10 mouse cellular contexts compared by ENCODE assay signal in genomic region chr5:104115890-104116289, GRCm38 (mm10). TPM values are rescaled to one million over a fixed set of nuclear protein-coding genes. Genes with fewer than 3 reads are reported as not detected.
DNase-seq lines count a peak whose midpoint lies in the region; ATAC-seq lines count a peak whose summit lies in the region.
"Had no signal": no experiment of that assay in that cellular context is flagged by ENCODE, and none has a peak within 500 bp of the region (broad histone marks: within the 10 kb centered on the region; RNA-seq: fewer than 3 reads in every experiment).

No protein-coding gene starts in this region.

- no peaks in the 10 kb centered on the region for H3K9me3 ChIP-seq in midbrain, embryonic 16.5 days (replicated peaks; ENCODE audit: control insufficient read depth, low read length, poor library complexity, severe bottlenecking)
- H3K9me3 ChIP-seq in midbrain, embryonic 13.5 days, result no peaks in the 10 kb centered on the region
- H3K9me3 ChIP-seq in kidney, embryonic 16.5 days (ENCODE audit: low read length), result no peaks in the 10 kb centered on the region
- no peaks in the 10 kb centered on the region for H3K9me3 ChIP-seq in stomach, embryonic 15.5 days
- H3K9me3 ChIP-seq: limb, embryonic 12.5 days had no signal

- H3K9ac ChIP-seq in midbrain, embryonic 16.5 days (ENCODE audit: low read depth, low read length), result no peak overlapping the region
- no peak overlapping the region for H3K9ac ChIP-seq in midbrain, embryonic 13.5 days (replicated peaks)
- no peak overlapping the region for H3K9ac ChIP-seq in kidney, embryonic 16.5 days (replicated peaks; ENCODE audit: low read length)
- H3K9ac ChIP-seq in stomach, embryonic 15.5 days, result no peak overlapping the region
- H3K9ac ChIP-seq: limb, embryonic 12.5 days had no signal

- no peak for ATAC-seq in midbrain, embryonic 16.5 days
- no peak for ATAC-seq in midbrain, embryonic 13.5 days
- no peak for ATAC-seq in kidney, embryonic 16.5 days (ENCODE audit: low FRiP score, low TSS enrichment)
- no peak for ATAC-seq in stomach, embryonic 15.5 days (ENCODE audit: insufficient read depth, low FRiP score, low read depth)
- no peak for ATAC-seq in monocyte, adult 5-6 weeks (replicated peaks; ENCODE audit: insufficient number of reproducible peaks, low FRiP score, low TSS enrichment, poor library complexity, severe bottlenecking)

- H3K4me2 ChIP-seq in midbrain, embryonic 16.5 days (ENCODE audit: low read length), result no peak overlapping the region
- H3K4me2 ChIP-seq in midbrain, embryonic 13.5 days (replicated peaks), result no peak overlapping the region
- no peak overlapping the region for H3K4me2 ChIP-seq in kidney, embryonic 16.5 days (replicated peaks; ENCODE audit: low read depth, low read length)
- no peak overlapping the region for H3K4me2 ChIP-seq in stomach, embryonic 15.5 days
- H3K4me2 ChIP-seq: limb, embryonic 12.5 days had no signal

- no peaks in the 10 kb centered on the region for H3K36me3 ChIP-seq in midbrain, embryonic 16.5 days (ENCODE audit: control insufficient read depth, insufficient read depth, low read length)
- H3K36me3 ChIP-seq in midbrain, embryonic 13.5 days, result no peaks in the 10 kb centered on the region
- no peaks in the 10 kb centered on the region for H3K36me3 ChIP-seq in kidney, embryonic 16.5 days (ENCODE audit: insufficient read depth, low read length)
- H3K36me3 ChIP-seq in stomach, embryonic 15.5 days, result no peaks in the 10 kb centered on the region
- H3K36me3 ChIP-seq: limb, embryonic 12.5 days had no signal

- peaks cover 23% of the 10 kb centered on the region for H3K4me1 ChIP-seq in midbrain, embryonic 16.5 days (ENCODE audit: control insufficient read depth, insufficient read depth, low read length)
- H3K4me1 ChIP-seq in midbrain, embryonic 13.5 days (replicated peaks), result peaks cover 40% of the 10 kb centered on the region
- H3K4me1 ChIP-seq in kidney, embryonic 16.5 days (ENCODE audit: insufficient read depth, low read length), result peaks cover 33% of the 10 kb centered on the region
- H3K4me1 ChIP-seq in stomach, embryonic 15.5 days, result peaks cover 11% of the 10 kb centered on the region

- 0 out of 2 replicates have a peak overlapping the region, but pooled peaks have one; percentile 5 for H3K27ac ChIP-seq in midbrain, embryonic 16.5 days (ENCODE audit: low read length)
- H3K27ac ChIP-seq in midbrain, embryonic 13.5 days, result no peak overlapping the region
- peak overlapping the region; percentile 61; the same call in 1 of the 2 replicates for H3K27ac ChIP-seq in kidney, embryonic 16.5 days (ENCODE audit: low read length)
- peak overlapping the region; percentile 60; the same call in 1 of the 2 replicates for H3K27ac ChIP-seq in stomach, embryonic 15.5 days
- H3K27ac ChIP-seq: limb, embryonic 12.5 days had no signal

- DNase-seq in gastrocnemius, postnatal 25 days, result peak; percentile 17
- no peak for DNase-seq in gastrocnemius, postnatal 10 days
- DNase-seq in embryo, embryonic 10.5 days (ENCODE audit: low spot score), result no peak
- DNase-seq: cerebellum, adult 9-10 months had no signal

- no peaks in the 10 kb centered on the region for H3K27me3 ChIP-seq in midbrain, embryonic 16.5 days (ENCODE audit: control insufficient read depth, insufficient read depth, low read depth, low read length)
- H3K27me3 ChIP-seq in midbrain, embryonic 13.5 days, result peaks cover 30% of the 10 kb centered on the region
- H3K27me3 ChIP-seq in kidney, embryonic 16.5 days (ENCODE audit: insufficient read depth, low read length), result no peaks in the 10 kb centered on the region
- no peaks in the 10 kb centered on the region for H3K27me3 ChIP-seq in stomach, embryonic 15.5 days (replicated peaks)
- H3K27me3 ChIP-seq: limb, embryonic 12.5 days had no signal

- no peak overlapping the region for H3K4me3 ChIP-seq in midbrain, embryonic 16.5 days (ENCODE audit: low read depth, low read length)
- H3K4me3 ChIP-seq in midbrain, embryonic 13.5 days (replicated peaks), result no peak overlapping the region
- no peak overlapping the region for H3K4me3 ChIP-seq in kidney, embryonic 16.5 days (ENCODE audit: low read length)
- H3K4me3 ChIP-seq in stomach, embryonic 15.5 days (replicated peaks), result no peak overlapping the region
- H3K4me3 ChIP-seq: limb, embryonic 12.5 days had no signal

- WGBS in midbrain, embryonic 16.5 days, result 86% methylated on average over 4 of the region's 4 CpGs
- 90% methylated on average over 4 of the region's 4 CpGs for WGBS in midbrain, embryonic 13.5 days
- 65% methylated on average over 4 of the region's 4 CpGs for WGBS in kidney, embryonic 16.5 days
- 69% methylated on average over 4 of the region's 4 CpGs for WGBS in stomach, embryonic 15.5 days

RNA-seq across cellular contexts. Expression of gene Sparcl1, which starts 2.4 kb away (rescaled TPM):
- 100 to 1,000 TPM; 106 to 110 TPM for total RNA-seq in gastrocnemius, postnatal 25 days (2021)
- 100 to 1,000 TPM; 231 to 240 TPM for total RNA-seq in gastrocnemius, postnatal 10 days (2021)
- 163 and 240 TPM in 2 replicates for polyA plus RNA-seq in midbrain, embryonic 16.5 days (2015; fragmentation: Nextera tagmentation; extraction: Ambion mirVana)
- polyA plus RNA-seq in midbrain, embryonic 13.5 days (2015; fragmentation: Nextera tagmentation; extraction: Ambion mirVana), result 72.8 and 84.5 TPM in 2 replicates
- 56.7 and 79.2 TPM in 2 replicates for polyA plus RNA-seq in kidney, embryonic 16.5 days (2015; fragmentation: Nextera tagmentation; extraction: Ambion mirVana)
- 274 and 291 TPM in 2 replicates for polyA plus RNA-seq in stomach, embryonic 15.5 days (2015; fragmentation: Nextera tagmentation; extraction: Ambion mirVana)
- not detected in 3 replicates for total RNA-seq in monocyte, adult 5-6 weeks (2017)

RNA-seq across cellular contexts. Expression of gene Gm17660, which starts 38.5 kb away (rescaled TPM):
- not detected for total RNA-seq in gastrocnemius, postnatal 25 days (2021)
- not detected for total RNA-seq in gastrocnemius, postnatal 10 days (2021)
- polyA plus RNA-seq in midbrain, embryonic 16.5 days (2015; fragmentation: Nextera tagmentation; extraction: Ambion mirVana), result 0.80 TPM in 1 of 2 replicates, not detected in the other
- not detected in 2 replicates for polyA plus RNA-seq in midbrain, embryonic 13.5 days (2015; fragmentation: Nextera tagmentation; extraction: Ambion mirVana)
- not detected in 2 replicates for polyA plus RNA-seq in kidney, embryonic 16.5 days (2015; fragmentation: Nextera tagmentation; extraction: Ambion mirVana)
- not detected in 2 replicates for polyA plus RNA-seq in stomach, embryonic 15.5 days (2015; fragmentation: Nextera tagmentation; extraction: Ambion mirVana)
- not detected in 3 replicates for total RNA-seq in monocyte, adult 5-6 weeks (2017)
- polyA plus RNA-seq: limb, embryonic 12.5 days had no signal

RNA-seq across cellular contexts. Expression of gene Dspp, which starts 54.6 kb away (rescaled TPM):
- total RNA-seq in gastrocnemius, postnatal 25 days (2021), result not detected
- not detected for total RNA-seq in gastrocnemius, postnatal 10 days (2021)
- polyA plus RNA-seq in midbrain, embryonic 16.5 days (2015; fragmentation: Nextera tagmentation; extraction: Ambion mirVana), result not detected in 2 replicates
- not detected in 2 replicates for polyA plus RNA-seq in midbrain, embryonic 13.5 days (2015; fragmentation: Nextera tagmentation; extraction: Ambion mirVana)
- not detected in 2 replicates for polyA plus RNA-seq in kidney, embryonic 16.5 days (2015; fragmentation: Nextera tagmentation; extraction: Ambion mirVana)
- not detected in 2 replicates for polyA plus RNA-seq in stomach, embryonic 15.5 days (2015; fragmentation: Nextera tagmentation; extraction: Ambion mirVana)
- total RNA-seq in monocyte, adult 5-6 weeks (2017), result not detected in 3 replicates
- polyA plus RNA-seq: limb, embryonic 12.5 days had no signal
